ENCODE assay signal across 26 mouse cellular contexts in the genomic region with DNA sequence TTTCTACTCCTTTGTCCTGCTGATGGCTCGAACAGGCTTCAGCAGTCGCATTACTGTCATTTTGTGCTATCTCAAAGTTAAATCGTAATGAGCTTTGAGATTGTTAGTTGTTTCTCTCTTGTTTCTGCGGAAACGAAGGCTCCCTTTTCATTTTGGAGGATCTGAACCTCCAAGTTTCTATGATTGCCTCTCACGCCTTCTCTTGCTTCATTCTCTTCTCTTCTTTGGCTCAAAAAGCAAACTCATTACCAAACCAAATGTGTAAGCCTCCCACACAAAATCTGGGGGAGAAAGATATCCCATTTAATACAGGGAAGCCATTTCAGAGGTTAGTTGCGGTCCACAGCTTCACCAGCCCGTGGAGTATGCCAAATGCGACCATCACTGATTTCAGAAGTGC.
A peak's percentile ranks its signal among the peaks of the same experiment; 100 is the strongest.
DNase-seq lines count a peak whose midpoint lies in the region; ATAC-seq and TF ChIP-seq lines count a peak whose summit lies in the region.
"Had no signal": no experiment of that assay in that cellular context is flagged by ENCODE, and none has a peak within 500 bp of the region (broad histone marks: within the 10 kb centered on the region; RNA-seq: fewer than 3 reads in every experiment).

No protein-coding gene starts in this region.

- DNase-seq in frontal cortex, postnatal 14 days (ENCODE audit: low spot score in 2 of 2), result no peak
- DNase-seq in layer of hippocampus, adult 2 months (ENCODE audit: low spot score in 2 of 2), result peak in 1 of 2 experiments; percentile 44
- no peak for DNase-seq in layer of hippocampus, postnatal 36 days
- DNase-seq in kidney, adult 18-20 months, result no peak
- DNase-seq: adrenal gland, adult 8-10 months; adrenal gland, postnatal 14 days; adrenal gland, postnatal 36 days; B cell, adult 2 months; cerebellum, adult 11 months; cerebellum, adult 18-20 months; cerebellum, adult 8-10 months; cerebellum, adult 9-11 months; cerebellum, postnatal 14 days; cerebellum, postnatal 36 days; embryo, embryonic 11 days had no signal

- H3K27ac ChIP-seq in layer of hippocampus, adult 2 months, result peak overlapping the region; percentile 36; the same call in 1 of the 2 replicates
- H3K27ac ChIP-seq: embryonic facial prominence, embryonic 13.5 days; embryonic facial prominence, embryonic 15.5 days; forebrain, embryonic 10.5 days; forebrain, embryonic 12.5 days had no signal

- H3K4me3 ChIP-seq in layer of hippocampus, adult 2 months, result no peak overlapping the region
- H3K4me3 ChIP-seq: embryonic facial prominence, embryonic 13.5 days; embryonic facial prominence, embryonic 15.5 days; erythroblast, embryonic 14.5 days; forebrain, embryonic 10.5 days; forebrain, embryonic 12.5 days had no signal

- no peak for TF ChIP-seq CTCF in layer of hippocampus, adult 2 months (conservative IDR thresholded peaks at IDR 0.05)

- peak; percentile 77 for ATAC-seq in frontal cortex, adult (ENCODE audit: low TSS enrichment)
- ATAC-seq: activated CD4-positive, CD25-positive, alpha-beta regulatory T cell, adult 4 months; CD4-positive, CD25-positive, alpha-beta regulatory T cell, adult 4 months; forebrain, embryonic 14.5 days; forebrain, embryonic 16.5 days; Patski had no signal
